9 mouse cellular contexts compared by ENCODE assay signal in genomic region chr11:17663893-17664292, GRCm38 (mm10).
DNase-seq lines count a peak whose midpoint lies in the region; ATAC-seq and TF ChIP-seq lines count a peak whose summit lies in the region.
"Had no signal": no experiment of that assay in that cellular context is flagged by ENCODE, and none has a peak within 500 bp of the region (broad histone marks: within the 10 kb centered on the region; RNA-seq: fewer than 3 reads in every experiment).

No protein-coding gene starts in this region.

- intact Hi-C loops in heart, adult 2 months (cut with DNase I): no loop called here

- H3K9ac ChIP-seq in heart, adult 2 months (ENCODE audit: low read depth, low read length): no peak overlapping the region
- H3K9ac ChIP-seq in heart, embryonic 12.5 days: no peak overlapping the region
- no peak overlapping the region for H3K9ac ChIP-seq in forebrain, embryonic 16.5 days (replicated peaks; ENCODE audit: low read depth, low read length)
- no peak overlapping the region for H3K9ac ChIP-seq in limb, embryonic 13.5 days

- no peaks in the 10 kb centered on the region; the same call in 1 of the 2 replicates for H3K4me1 ChIP-seq in heart, adult 2 months (ENCODE audit: control insufficient read depth, insufficient read depth, low read length)
- 0 out of 2 replicates have a peak, but pooled peaks cover 5% of the 10 kb centered on the region for H3K4me1 ChIP-seq in heart, embryonic 12.5 days (replicated peaks)
- peaks cover 12% of the 10 kb centered on the region for H3K4me1 ChIP-seq in forebrain, embryonic 16.5 days (replicated peaks; ENCODE audit: control insufficient read depth, insufficient read depth, low read length)
- H3K4me1 ChIP-seq in limb, embryonic 13.5 days: peaks cover 31% of the 10 kb centered on the region
- no peaks in the 10 kb centered on the region for H3K4me1 ChIP-seq in hindbrain, embryonic 10.5 days (replicated peaks)

- 42% methylated on average over 5 of the region's 5 CpGs for WGBS in heart, adult 2 months
- WGBS in heart, embryonic 12.5 days: 70% methylated on average over 5 of the region's 5 CpGs
- 27% methylated on average over 5 of the region's 5 CpGs for WGBS in forebrain, embryonic 16.5 days
- 24% methylated on average over 5 of the region's 5 CpGs for WGBS in limb, embryonic 13.5 days
- 93% methylated on average over 5 of the region's 5 CpGs for WGBS in hindbrain, embryonic 10.5 days

- no peak for TF ChIP-seq EP300 in heart, adult 2 months (IDR thresholded peaks at IDR 0.05; ENCODE audit: insufficient read depth, low read depth, low read length)

- H3K36me3 ChIP-seq in heart, adult 2 months (ENCODE audit: control insufficient read depth, insufficient read depth, low read length): no peaks in the 10 kb centered on the region
- H3K36me3 ChIP-seq in heart, embryonic 12.5 days: no peaks in the 10 kb centered on the region
- no peaks in the 10 kb centered on the region for H3K36me3 ChIP-seq in forebrain, embryonic 16.5 days (ENCODE audit: control insufficient read depth, insufficient read depth)
- no peaks in the 10 kb centered on the region for H3K36me3 ChIP-seq in limb, embryonic 13.5 days
- no peaks in the 10 kb centered on the region for H3K36me3 ChIP-seq in hindbrain, embryonic 10.5 days

- no peaks in the 10 kb centered on the region for H3K79me2 ChIP-seq in heart, adult 2 months (replicated peaks; ENCODE audit: control insufficient read depth, insufficient read depth, low read length)

- TF ChIP-seq CTCF in heart, adult 2 months (IDR thresholded peaks at IDR 0.05): no peak
- TF ChIP-seq CTCF in brain, embryonic 14.5 days (IDR thresholded peaks at IDR 0.05; ENCODE audit: borderline replicate concordance, extremely low read depth, insufficient read depth, insufficient read length): no peak

- no peak overlapping the region for H3K4me3 ChIP-seq in heart, adult 2 months
- no peak overlapping the region for H3K4me3 ChIP-seq in heart, embryonic 12.5 days
- no peak overlapping the region for H3K4me3 ChIP-seq in forebrain, embryonic 16.5 days (replicated peaks; ENCODE audit: low read length)
- H3K4me3 ChIP-seq in limb, embryonic 13.5 days: no peak overlapping the region
- H3K4me3 ChIP-seq in hindbrain, embryonic 10.5 days: no peak overlapping the region

- no peak overlapping the region for H3K4me2 ChIP-seq in heart, embryonic 12.5 days
- H3K4me2 ChIP-seq in forebrain, embryonic 16.5 days (ENCODE audit: low read length): no peak overlapping the region
- no peak overlapping the region for H3K4me2 ChIP-seq in limb, embryonic 13.5 days (replicated peaks)

- DNase-seq in heart, adult 2 months: peak; percentile 51 to 71
- DNase-seq in brain, embryonic 14.5 days (ENCODE audit: low read depth): peak; percentile 92
- DNase-seq in B cell, adult 2 months: no peak
- no peak for DNase-seq in hindbrain, embryonic 10.5 days (ENCODE audit: low spot score)
- DNase-seq in thymus, postnatal 0 days (ENCODE audit: low spot score): no peak

- 0 out of 2 replicates have a peak, but pooled peaks have one; percentile 20 for TF ChIP-seq POLR2A in heart, adult 2 months (IDR thresholded peaks at IDR 0.05; ENCODE audit: insufficient read depth, low read depth, low read length)
- no peak for TF ChIP-seq POLR2A in brain, embryonic 14.5 days (IDR thresholded peaks at IDR 0.05; ENCODE audit: borderline replicate concordance, extremely low read depth, insufficient read depth, insufficient read length, poor library complexity, severe bottlenecking)

- H3K9me3 ChIP-seq in heart, embryonic 12.5 days (replicated peaks): no peaks in the 10 kb centered on the region
- H3K9me3 ChIP-seq in forebrain, embryonic 16.5 days (ENCODE audit: control insufficient read depth, low read length): no peaks in the 10 kb centered on the region
- H3K9me3 ChIP-seq in limb, embryonic 13.5 days: no peaks in the 10 kb centered on the region
- H3K9me3 ChIP-seq in hindbrain, embryonic 10.5 days: no peaks in the 10 kb centered on the region

- peak overlapping the region; percentile 47 for H3K27ac ChIP-seq in heart, adult 2 months
- no peak overlapping the region for H3K27ac ChIP-seq in heart, embryonic 12.5 days (ENCODE audit: poor library complexity, severe bottlenecking)
- H3K27ac ChIP-seq in forebrain, embryonic 16.5 days (ENCODE audit: low read length): no peak overlapping the region
- H3K27ac ChIP-seq in limb, embryonic 13.5 days: no peak overlapping the region
- H3K27ac ChIP-seq in hindbrain, embryonic 10.5 days: no peak overlapping the region

- H3K27me3 ChIP-seq in heart, adult 2 months (ENCODE audit: control insufficient read depth, insufficient read depth, low read length): no peaks in the 10 kb centered on the region
- no peaks in the 10 kb centered on the region for H3K27me3 ChIP-seq in heart, embryonic 12.5 days (replicated peaks)
- H3K27me3 ChIP-seq in forebrain, embryonic 16.5 days (replicated peaks; ENCODE audit: control insufficient read depth, insufficient read depth, low read length): no peaks in the 10 kb centered on the region
- peaks cover 25% of the 10 kb centered on the region for H3K27me3 ChIP-seq in limb, embryonic 13.5 days
- H3K27me3 ChIP-seq in hindbrain, embryonic 10.5 days (ENCODE audit: insufficient read depth, poor library complexity, severe bottlenecking): no peaks in the 10 kb centered on the region
- H3K27me3 ChIP-seq: CH12.LX had no signal

- ATAC-seq in heart, embryonic 12.5 days (ENCODE audit: insufficient number of reproducible peaks, low FRiP score): no peak
- ATAC-seq in forebrain, embryonic 16.5 days: peak; percentile 57
- ATAC-seq in limb, embryonic 13.5 days (ENCODE audit: low FRiP score, low read depth): peak; percentile 83

Comparison
In these comparisons a context has a peak if more than half of its experiments do, and no peak if none do; other contexts are left out.
1. DNase-seq: peak in heart, adult 2 months (2 of 2) and brain, embryonic 14.5 days (single experiment); none in B cell, adult 2 months (0 of 2), hindbrain, embryonic 10.5 days (single experiment) and thymus, postnatal 0 days (single experiment).